Mouse (Mus musculus) ES-E14 (cell line): ENCODE results near the gene Gars. TPM values are rescaled to one million over a fixed set of nuclear protein-coding genes. Genes with fewer than 3 reads are reported as not detected.

Experiments
- DNase-seq: peaks from one replicate; pipeline ENCODE4 v3.0.0-alpha.2; 2013; ENCODE audit warnings: low read depth, low spot score
- H3K27ac ChIP-seq: 2 replicates; pipeline ENCODE4 v1.5.1; 2012; ENCODE audit warnings: low read depth, mild to moderate bottlenecking, low read length, moderate library complexity, mixed read lengths; ENCODE audit not compliant: poor library complexity, insufficient read depth, severe bottlenecking
- H3K36me3 ChIP-seq: 2 replicates; pipeline ENCODE4 v1.6.1; 2012; ENCODE audit warnings: mild to moderate bottlenecking, low read length, moderate library complexity, mixed read lengths; ENCODE audit not compliant: control insufficient read depth, poor library complexity, insufficient read depth, severe bottlenecking
- H3K4me1 ChIP-seq, 2 experiments: fragments of 150-350 bp in 1 of 2; sonication (generic) in 1 of 2; 2 replicates each; pipeline ENCODE4 v1.6.1; 2012; ENCODE audit warnings: low read length in 2 of 2, mild to moderate bottlenecking in 1 of 2, mixed read lengths in 1 of 2; ENCODE audit not compliant: control insufficient read depth in 2 of 2, insufficient read depth in 2 of 2, poor library complexity in 1 of 2
- H3K4me3 ChIP-seq, 2 experiments: fragments of 150-350 bp in 1 of 2; sonication (generic) in 1 of 2; 2 replicates each; pipeline ENCODE4 v1.5.1; 2012; ENCODE audit warnings: low read length in 2 of 2, low read depth in 1 of 2, mild to moderate bottlenecking in 1 of 2, mixed read lengths in 1 of 2; ENCODE audit not compliant: insufficient read depth in 1 of 2, poor library complexity in 1 of 2, severe bottlenecking in 1 of 2
- H3K9ac ChIP-seq: 2 replicates; pipeline ENCODE4 v1.6.1; 2012; ENCODE audit warnings: low read depth, mild to moderate bottlenecking, low read length, mixed read lengths; ENCODE audit not compliant: poor library complexity, insufficient read depth, severe bottlenecking
- H3K9me3 ChIP-seq: fragments of 150-350 bp; sonication (generic); 2 replicates; pipeline ENCODE4 v1.6.1; 2012; ENCODE audit warnings: low read depth, mild to moderate bottlenecking, low read length; ENCODE audit not compliant: control insufficient read depth, insufficient read depth
- CHD2 ChIP-seq: IDR thresholded peaks from 2 replicates; pipeline ENCODE4 v1.6.1; 2014; ENCODE audit warnings: mild to moderate bottlenecking, low read depth, low read length, inconsistent platforms
- HCFC1 ChIP-seq: IDR thresholded peaks from 2 replicates; pipeline ENCODE4 v1.6.1; 2012; ENCODE audit warnings: low read length, inconsistent platforms, borderline replicate concordance; ENCODE audit not compliant: insufficient read depth
- MAFK ChIP-seq: IDR thresholded peaks from 2 replicates; pipeline ENCODE4 v1.6.1; 2014; ENCODE audit warnings: mild to moderate bottlenecking, low read depth, low read length, inconsistent platforms; ENCODE audit not compliant: insufficient read depth
- ZC3H11A ChIP-seq: IDR thresholded peaks from 2 replicates; pipeline ENCODE4 v1.6.1; 2012; ENCODE audit warnings: low read depth, mild to moderate bottlenecking, inconsistent platforms, low read length, borderline replicate concordance
- ZNF384 ChIP-seq: IDR thresholded peaks from 2 replicates; pipeline ENCODE4 v1.6.1; 2012; ENCODE audit warnings: low read depth, low read length, inconsistent platforms
- in situ Hi-C, 2 experiments: fragments of 600-800 bp; cut with MboI; formaldehyde crosslinking; loops; one replicate each; pipeline ENCODE4 v1.15.1; 2025; ENCODE audit warnings: low sequenced_read_pairs in 2 of 2, inconsistent platforms in 1 of 2; ENCODE audit not compliant: unreplicated experiment in 2 of 2
- total RNA-seq: library from RNA; depleted of rRNA; stranded (reverse); fragments of 300-350 nt; gene quantifications from 2 replicates; pipeline ENCODE4 v1.2.3, GENCODE M21; 2012

Gene Gars
- total RNA-seq, 1 experiment, result 201 TPM

DNA sequence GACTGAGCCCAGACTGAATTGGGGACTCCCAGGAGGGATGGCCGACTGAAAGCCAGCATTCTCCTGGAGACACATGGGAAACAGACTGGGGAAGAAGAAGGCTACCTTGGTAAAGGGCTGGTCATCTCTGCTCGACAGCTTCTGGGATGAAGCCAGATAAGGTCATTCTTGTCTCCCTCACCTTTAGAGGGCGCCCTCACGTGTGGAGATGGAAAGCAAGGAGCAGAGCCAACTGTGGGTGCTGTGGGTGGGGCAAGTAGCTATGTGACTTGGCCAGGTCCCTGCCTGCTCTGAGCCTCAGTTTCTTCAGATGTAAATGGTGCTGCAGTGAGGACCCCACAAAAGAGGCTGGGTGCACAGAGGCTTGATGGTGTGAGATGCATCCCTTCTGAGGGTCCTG, 52.8 kb downstream of the Gars start:
- Histone ChIP-seq H3K4me1 (0 out of 4 replicates have a peak, but pooled peaks cover 0 to 3% of the 10 kb centered on the region in 2 experiments), H3K27ac (no peak overlapping the region), H3K9ac (no peak overlapping the region), H3K36me3 (no peaks in the 10 kb centered on the region), H3K9me3 (no peaks in the 10 kb centered on the region), H3K4me3 (no peak overlapping the region)
- in situ Hi-C loops, result no loop called here
- TF ChIP-seq CHD2, result no peak
- no peak for TF ChIP-seq HCFC1
- TF ChIP-seq ZC3H11A, result no peak
- no peak for TF ChIP-seq ZNF384
- no peak for TF ChIP-seq MAFK
- DNase-seq, result peak; percentile 21

DNA sequence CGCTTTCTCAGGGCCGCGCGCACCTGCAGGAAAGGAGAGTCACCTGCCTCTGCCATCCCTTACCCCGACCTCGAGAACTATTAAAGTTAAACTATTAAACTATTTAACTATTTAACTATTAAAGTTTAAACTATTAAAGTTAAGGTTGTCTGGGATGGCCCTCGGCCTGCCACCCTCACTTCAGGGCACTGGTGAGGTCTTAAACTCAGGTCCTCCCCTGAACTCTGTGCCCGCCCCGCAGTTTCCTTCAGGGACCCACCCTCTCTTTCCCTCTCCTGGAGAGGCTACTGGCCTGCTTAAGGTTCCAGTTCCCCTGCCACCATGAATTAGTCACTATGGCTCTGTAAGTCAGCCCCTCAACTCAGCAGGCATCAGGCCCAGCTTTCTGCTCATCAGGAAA, 53.6 kb downstream of the Gars start:
- Histone ChIP-seq H3K9me3 (no peaks in the 10 kb centered on the region), H3K9ac (no peak overlapping the region), H3K4me1 (0 out of 4 replicates have a peak, but pooled peaks cover 0 to 3% of the 10 kb centered on the region in 2 experiments), H3K4me3 (no peak overlapping the region), H3K36me3 (no peaks in the 10 kb centered on the region), H3K27ac (no peak overlapping the region)
- TF ChIP-seq ZC3H11A, result no peak
- no peak for TF ChIP-seq CHD2
- TF ChIP-seq HCFC1, result no peak
- TF ChIP-seq MAFK, result no peak
- TF ChIP-seq ZNF384, result no peak
- in situ Hi-C loops, result no loop called here
- no peak for DNase-seq

DNA sequence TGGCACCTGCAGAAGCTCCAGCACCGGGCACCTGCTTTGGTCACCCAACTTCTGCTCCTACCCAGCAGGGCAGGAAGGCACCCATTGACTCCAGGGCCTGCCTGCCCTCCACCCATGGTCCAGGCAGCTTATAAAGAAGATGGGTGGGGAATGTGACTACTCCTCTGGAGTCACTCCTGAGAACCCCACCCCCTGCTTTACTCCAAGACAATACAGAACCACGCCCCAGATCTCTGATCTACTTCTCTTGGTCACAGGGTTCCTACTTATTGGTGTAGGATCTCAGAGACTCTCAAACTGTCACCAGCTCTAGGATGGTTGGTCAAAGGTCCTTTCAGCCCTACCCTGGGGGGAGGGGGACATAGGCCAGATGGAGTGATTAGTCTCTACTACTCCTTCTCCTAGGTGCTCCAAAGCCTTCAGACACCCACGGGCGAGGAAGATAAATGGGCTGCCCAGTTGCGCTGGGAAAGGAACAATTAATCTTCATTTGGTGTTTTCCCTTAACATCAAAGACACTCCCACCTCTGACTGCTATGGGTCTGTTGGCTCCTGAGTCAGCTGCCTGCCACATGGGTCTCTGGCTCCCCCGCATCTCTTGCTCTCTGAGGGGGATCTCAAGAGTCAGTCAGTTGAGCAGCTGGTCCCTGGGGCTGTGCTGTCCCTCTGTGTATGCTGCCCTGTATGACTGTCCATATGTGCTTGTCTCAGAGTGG, 55.8 kb downstream of the Gars start:
- Histone ChIP-seq H3K36me3 (no peaks in the 10 kb centered on the region), H3K4me3 (no peak overlapping the region), H3K4me1 (0 out of 4 replicates have a peak, but pooled peaks cover 0 to 3% of the 10 kb centered on the region in 2 experiments), H3K27ac (no peak overlapping the region), H3K9me3 (no peaks in the 10 kb centered on the region), H3K9ac (no peak overlapping the region)
- TF ChIP-seq CHD2 (no peak), ZC3H11A (no peak), HCFC1 (no peak), ZNF384 (no peak), MAFK (no peak)
- in situ Hi-C loops, result no loop called here
- no peak for DNase-seq

DNA sequence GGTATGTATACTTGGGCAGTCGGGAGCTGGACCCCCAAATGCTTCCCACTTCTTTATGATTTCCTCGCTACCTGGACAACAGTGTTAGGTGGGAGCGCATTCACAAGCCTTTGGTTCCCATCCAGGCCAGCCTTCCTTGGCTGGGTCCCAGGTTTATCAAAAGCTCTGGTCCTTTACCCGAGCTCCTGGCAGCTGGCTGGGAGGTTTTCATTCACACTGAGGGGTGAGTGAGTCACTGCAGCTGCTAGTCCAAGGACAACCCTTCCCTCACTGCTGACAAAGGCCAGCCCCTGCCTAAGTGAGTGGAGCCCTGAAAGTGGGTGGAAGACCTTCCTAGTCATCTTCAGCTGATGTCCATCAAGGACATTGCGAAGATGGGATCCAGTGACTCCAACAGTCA, 60.2 kb downstream of the Gars start:
- peaks cover 3% of the 10 kb centered on the region in 2 experiments; a peak in 1 of 4 replicates for H3K4me1 ChIP-seq
- H3K27ac ChIP-seq, result no peak overlapping the region
- TF ChIP-seq MAFK (no peak), ZNF384 (no peak), CHD2 (no peak), ZC3H11A (no peak), HCFC1 (no peak)
- H3K4me3 ChIP-seq, result no peak overlapping the region
- DNase-seq, result no peak
- H3K36me3 ChIP-seq, result no peaks in the 10 kb centered on the region
- H3K9me3 ChIP-seq, result no peaks in the 10 kb centered on the region
- in situ Hi-C loops, result no loop called here
- H3K9ac ChIP-seq, result no peak overlapping the region

- TF ChIP-seq ZNF384, result no peak
- no peak for TF ChIP-seq ZC3H11A
- no peak for TF ChIP-seq MAFK
- TF ChIP-seq CHD2, result no peak
- no peak for TF ChIP-seq HCFC1
- no peak overlapping the region for H3K27ac ChIP-seq
- no peaks in the 10 kb centered on the region for H3K36me3 ChIP-seq
- H3K9ac ChIP-seq, result no peak overlapping the region
- no peaks in the 10 kb centered on the region for H3K9me3 ChIP-seq
- no peak overlapping the region for H3K4me3 ChIP-seq
- in situ Hi-C loops, result no loop called here
- peaks cover under 1 to 3% of the 10 kb centered on the region in 2 experiments; a peak in 1 of 4 replicates for H3K4me1 ChIP-seq
- no peak for DNase-seq
Observed at GRCm38 (mm10) chr6:55098603-55099002, 60.8 kb downstream of the Gars start.
